Mouse (Mus musculus) hindbrain, embryonic 15.5 days (tissue): ENCODE results near the gene Mfng. TPM values are rescaled to one million over a fixed set of nuclear protein-coding genes. Genes with fewer than 3 reads are reported as not detected.
A peak's percentile ranks its signal among the peaks of the same experiment; 100 is the strongest.

Source experiments
- ATAC-seq: fragments of 200-750 bp; cut with Nextera tagmentation; 2 replicates; pipeline ENCODE4 v1.8.0; 2017; ENCODE audit warnings: low read depth, moderate number of reproducible peaks, moderate TSS enrichment; ENCODE audit not compliant: low FRiP score
- H3K27ac ChIP-seq: fragments of 300-500 bp; sonication (generic); replicated peaks from 2 replicates; pipeline ENCODE4 v1.5.1; 2015; ENCODE audit warnings: mild to moderate bottlenecking, inconsistent platforms
- H3K27me3 ChIP-seq: fragments of 300-500 bp; sonication (generic); 2 replicates; pipeline ENCODE4 v1.6.1; 2015; ENCODE audit warnings: control low read depth, inconsistent platforms
- H3K36me3 ChIP-seq: fragments of 300-500 bp; sonication (generic); 2 replicates; pipeline ENCODE4 v1.6.1; 2015; ENCODE audit warnings: control low read depth, inconsistent platforms
- H3K4me1 ChIP-seq: fragments of 300-500 bp; sonication (generic); replicated peaks from 2 replicates; pipeline ENCODE4 v1.6.1; 2015; ENCODE audit warnings: control low read depth, inconsistent platforms
- H3K4me2 ChIP-seq: fragments of 300-500 bp; sonication (generic); 2 replicates; pipeline ENCODE4 v1.6.1; 2015; ENCODE audit warnings: moderate library complexity, mild to moderate bottlenecking, inconsistent platforms
- H3K4me3 ChIP-seq: fragments of 300-500 bp; sonication (generic); 2 replicates; pipeline ENCODE4 v1.5.1; 2015; ENCODE audit warnings: mild to moderate bottlenecking, inconsistent platforms
- H3K9ac ChIP-seq: fragments of 300-500 bp; sonication (generic); 2 replicates; pipeline ENCODE4 v1.6.1; 2015; ENCODE audit warnings: inconsistent platforms
- H3K9me3 ChIP-seq: fragments of 300-500 bp; sonication (generic); 2 replicates; pipeline ENCODE4 v1.6.1; 2016; ENCODE audit warnings: control low read depth, inconsistent platforms
- WGBS: fragments of 180-500 bp; shearing (Covaris S2); methylation state at CpG from one replicate; pipeline ENCODE4 v1.1.7; 2015; 5-methylcytosine and 5-hydroxymethylcytosine counted together
- polyA plus RNA-seq: library from polyadenylated mRNA; unstranded; fragments of >200 nt; fragmentation: Nextera tagmentation; extraction: Ambion mirVana; gene quantifications from 2 replicates; pipeline ENCODE4 v1.2.1, GENCODE M21; 2015

The Mfng gene
- polyA plus RNA-seq, 1 experiment from 2014 or later: 21.5 TPM

DNA sequence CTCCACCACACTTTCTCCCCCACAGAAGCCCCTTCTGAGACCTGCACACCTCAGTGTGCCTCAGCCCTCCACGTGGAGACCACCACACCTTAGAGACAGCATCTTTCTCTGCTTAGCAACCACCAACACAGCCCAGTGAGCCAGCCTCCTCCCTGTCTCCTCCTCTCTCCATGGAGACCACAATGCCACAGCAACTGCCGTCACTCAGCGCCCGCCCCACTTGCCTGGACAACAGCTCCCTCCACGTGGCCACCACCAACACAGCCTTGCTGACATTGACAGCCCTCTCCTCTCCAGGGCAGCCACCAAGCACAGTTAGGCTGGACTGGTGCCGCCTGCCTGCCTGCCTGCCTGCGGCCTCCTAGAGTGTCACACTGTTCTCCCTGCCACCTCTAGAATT is 63.5 kb downstream of the Mfng start:
- Histone ChIP-seq H3K4me3 (no peak overlapping the region; the same call in 1 of the 2 replicates), H3K36me3 (no peaks in the 10 kb centered on the region), H3K9ac (no peak overlapping the region), H3K27ac (peak overlapping the region; percentile 43; the same call in 1 of the 2 replicates), H3K4me1 (peaks cover 52% of the 10 kb centered on the region), H3K4me2 (peak overlapping the region; percentile 43), H3K27me3 (no peaks in the 10 kb centered on the region), H3K9me3 (no peaks in the 10 kb centered on the region)
- WGBS: 11% methylated on average over 7 of the region's 7 CpGs
- ATAC-seq: peak; percentile 59

GRCm38 (mm10) chr15:78706630-78707029 is 66.6 kb downstream of the Mfng start:
- peaks cover 27% of the 10 kb centered on the region for H3K4me1 ChIP-seq
- 38% methylated on average over 3 of the region's 3 CpGs for WGBS
- ATAC-seq: no peak

More at GRCm38 (mm10) chr15:78706630-78707029, 66.6 kb downstream of the Mfng start:
- Histone ChIP-seq H3K9ac (no peak overlapping the region), H3K4me2 (no peak overlapping the region), H3K27ac (no peak overlapping the region), H3K9me3 (no peaks in the 10 kb centered on the region), H3K27me3 (no peaks in the 10 kb centered on the region), H3K36me3 (no peaks in the 10 kb centered on the region), H3K4me3 (no peak overlapping the region)

Other genes starting within 250 kb of the Mfng start
- gene C1qtnf6, start 242.1 kb downstream of the Mfng start, polyA plus RNA-seq: 8.3 and 9.1 TPM in 2 replicates
- 0.61 and 0.71 TPM in 2 replicates for gene Sstr3, start 228.8 kb downstream of the Mfng start, polyA plus RNA-seq
- 5.4 and 5.6 TPM in 2 replicates for gene Rac2, start 200.7 kb downstream of the Mfng start, polyA plus RNA-seq
- 6.7 and 7.0 TPM in 2 replicates for gene Cyth4, start 176.4 kb downstream of the Mfng start, polyA plus RNA-seq
- 10.6 and 11.7 TPM in 2 replicates for gene Elfn2, start 54.7 kb downstream of the Mfng start, polyA plus RNA-seq
- gene Card10, start 29.6 kb upstream of the Mfng start, polyA plus RNA-seq: 2.4 and 2.6 TPM in 2 replicates
- 14.7 and 15.5 TPM in 2 replicates for gene Cdc42ep1, start 69.1 kb upstream of the Mfng start, polyA plus RNA-seq
- 0.68 TPM in 1 of 2 replicates, not detected in the other for gene Lgals2, start 82.1 kb upstream of the Mfng start, polyA plus RNA-seq
- gene Gga1, start 103.7 kb upstream of the Mfng start, polyA plus RNA-seq: 44.7 and 51.9 TPM in 2 replicates
- not detected in 2 replicates for gene Gm49510, start 126.2 kb upstream of the Mfng start, polyA plus RNA-seq
- gene Sh3bp1, start 126.3 kb upstream of the Mfng start, polyA plus RNA-seq: 4.2 and 4.5 TPM in 2 replicates
- gene Pdxp, start 140.4 kb upstream of the Mfng start, polyA plus RNA-seq: 96.1 and 110 TPM in 2 replicates
- gene Lgals1, start 153.2 kb upstream of the Mfng start, polyA plus RNA-seq: 113 and 134 TPM in 2 replicates
- gene Nol12, start 161.5 kb upstream of the Mfng start, polyA plus RNA-seq: 57.3 and 69.1 TPM in 2 replicates
- gene Triobp, start 174.2 kb upstream of the Mfng start, polyA plus RNA-seq: 42.7 and 43.3 TPM in 2 replicates